Mouse (Mus musculus) layer of hippocampus, postnatal 10 days (tissue): ENCODE measurements around the gene Prss56. TPM values are rescaled to one million over a fixed set of nuclear protein-coding genes. Genes with fewer than 3 reads are reported as not detected.
A peak's percentile ranks its signal among the peaks of the same experiment; 100 is the strongest.

Source experiments
- DNase-seq, 2 experiments: peaks; one replicate each; pipeline ENCODE4 v3.0.0; 2021; ENCODE audit warnings: low spot score in 2 of 2
- total RNA-seq, 2 experiments: library from RNA; stranded (reverse); gene quantifications; 2 replicates each; pipeline ENCODE4 v1.2.3; 2021

Gene Prss56
- total RNA-seq, 2 experiments from 2014 or later = 0.32 TPM; not detected in 1

GRCm38 (mm10) chr1:87184751-87185139 is 1.6 kb downstream of the Prss56 start:
- peak; percentile 86 for DNase-seq

GRCm38 (mm10) chr1:87185526-87185925 is 2.4 kb downstream of the Prss56 start:
- no peak for DNase-seq

- DNase-seq = no peak
Measured at GRCm38 (mm10) chr1:87186261-87187036, 3.3 kb downstream of the Prss56 start.

DNA sequence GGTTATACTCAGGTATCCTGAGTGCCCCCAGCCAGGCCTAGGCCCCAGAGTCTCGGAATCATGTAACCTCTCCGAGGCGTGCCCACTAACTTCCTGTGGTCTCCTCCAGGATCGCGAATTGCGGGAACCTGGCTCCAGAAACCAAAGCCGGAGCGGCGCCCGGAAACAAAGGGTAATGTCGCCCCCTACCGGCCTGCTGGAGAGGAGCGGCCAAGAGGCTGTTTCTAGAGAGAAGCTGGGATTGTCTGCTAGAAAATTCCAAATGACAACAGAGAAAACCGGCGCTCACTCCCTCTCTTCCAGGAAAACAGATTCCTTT is 3.9 kb downstream of the Prss56 start:
- peak; percentile 83 to 84 for DNase-seq

DNA sequence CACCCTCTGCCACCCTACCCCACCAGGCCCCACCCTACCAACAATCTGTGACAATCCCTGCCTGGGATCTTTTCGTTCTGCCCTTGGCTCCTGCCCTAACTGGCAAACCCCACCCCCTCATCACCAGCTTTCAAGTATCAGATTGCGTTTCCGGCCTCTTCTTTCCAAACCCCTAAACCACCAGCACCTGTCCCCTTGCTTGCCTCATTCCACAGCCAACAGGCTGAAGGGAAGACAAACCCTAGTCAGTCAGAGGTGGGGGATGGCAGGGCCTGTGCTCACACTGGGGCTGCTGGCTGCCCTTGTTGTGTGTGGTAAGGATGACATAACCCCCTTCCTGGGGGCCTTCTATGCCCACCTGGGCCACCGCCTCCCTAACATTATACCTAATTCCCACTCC is 7.3 kb downstream of the Prss56 start, which contains the start of gene Chrnd:
Gene Chrnd (plus strand): TSS at position 179 of the 400 bp plus-strand sequence.
- no peak for DNase-seq

- DNase-seq = no peak
Measured at GRCm38 (mm10) chr1:87197296-87197695, 14.2 kb downstream of the Prss56 start.

- no peak for DNase-seq
Measured at GRCm38 (mm10) chr1:87198119-87199065, 15.3 kb downstream of the Prss56 start.

GRCm38 (mm10) chr1:87200811-87201210 is 17.7 kb downstream of the Prss56 start:
- no peak for DNase-seq

GRCm38 (mm10) chr1:87201848-87202247 is 18.7 kb downstream of the Prss56 start:
- DNase-seq = no peak

DNA sequence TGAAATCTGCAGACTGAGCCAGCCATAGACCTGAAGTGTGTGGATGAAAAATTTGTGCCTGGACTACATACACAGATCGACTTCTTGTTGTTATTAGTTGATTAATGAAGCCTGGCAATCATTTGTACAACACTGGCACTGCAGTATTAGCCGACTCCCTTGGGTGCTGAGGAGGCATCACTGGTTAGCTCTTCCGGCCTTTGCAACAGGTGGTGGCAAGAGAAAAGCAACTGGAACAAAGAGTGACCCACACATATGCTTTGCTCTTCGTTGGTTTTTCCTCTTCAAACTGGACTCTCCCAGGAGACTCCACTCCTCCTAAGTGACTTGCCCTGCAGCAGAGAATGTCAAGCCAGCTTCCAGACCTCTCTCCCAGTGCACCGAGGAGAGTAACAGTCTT is 20.7 kb downstream of the Prss56 start:
- no peak for DNase-seq

DNA sequence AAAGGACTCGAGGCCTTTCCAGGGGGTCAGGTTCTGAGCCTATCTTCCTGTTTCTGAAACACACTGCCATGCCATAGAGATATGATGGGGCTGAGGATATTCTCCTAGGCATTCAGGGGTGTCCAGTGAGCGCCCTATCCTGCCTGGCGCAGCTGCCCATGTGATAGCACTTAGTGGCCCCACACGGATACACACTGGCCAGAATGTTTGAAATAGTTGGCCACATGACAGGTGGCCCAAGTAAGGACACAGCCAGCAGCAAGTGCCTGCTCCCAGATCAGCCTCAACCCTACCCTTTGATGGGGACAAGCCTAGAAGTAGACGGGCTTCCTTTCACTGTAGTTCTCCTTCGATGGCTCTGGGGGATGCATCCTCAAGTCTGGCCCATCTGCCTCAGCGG is 21.4 kb downstream of the Prss56 start, which contains the start of gene Chrng:
Gene Chrng (plus strand): TSS at position 193 of the 400 bp plus-strand sequence.
- DNase-seq = no peak

DNA sequence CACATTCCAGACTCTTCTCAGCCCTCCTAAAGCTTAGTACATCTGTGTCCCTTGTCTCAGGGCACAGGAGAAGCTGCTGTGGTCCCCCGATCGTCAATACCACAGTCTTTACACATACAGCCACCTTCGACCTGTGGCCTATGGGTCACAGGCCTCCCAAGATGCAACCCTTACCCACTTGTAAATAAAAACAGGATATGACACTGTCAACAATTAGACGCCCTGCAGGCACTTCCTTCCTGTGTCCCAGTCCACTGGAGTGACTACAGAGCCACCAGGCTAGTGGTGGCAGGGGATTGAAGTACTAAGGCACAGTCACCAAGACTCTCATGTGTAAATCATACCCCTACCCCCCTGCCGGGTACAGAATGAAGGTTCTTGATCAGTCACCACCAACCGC is 21.9 kb downstream of the Prss56 start:
- DNase-seq = no peak

- DNase-seq = no peak
Measured at GRCm38 (mm10) chr1:87205502-87205901, 22.4 kb downstream of the Prss56 start.

DNA sequence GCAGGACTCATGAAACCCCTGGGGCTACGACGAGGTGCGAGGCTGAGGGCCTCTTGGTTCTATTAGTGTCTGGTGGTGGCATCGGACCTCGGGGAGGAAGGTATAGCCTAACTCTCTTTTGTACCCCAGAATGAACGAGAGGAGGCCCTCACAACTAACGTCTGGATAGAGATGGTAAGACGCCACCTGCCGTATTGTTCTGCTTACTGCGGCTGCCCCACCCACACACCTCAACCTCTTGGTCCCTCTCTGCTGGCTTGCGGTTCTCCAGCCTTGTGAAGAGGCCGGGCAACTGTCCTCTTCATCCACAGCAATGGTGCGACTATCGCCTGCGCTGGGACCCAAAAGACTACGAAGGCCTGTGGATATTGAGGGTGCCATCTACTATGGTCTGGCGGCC is 23.2 kb downstream of the Prss56 start:
- DNase-seq = no peak

DNA sequence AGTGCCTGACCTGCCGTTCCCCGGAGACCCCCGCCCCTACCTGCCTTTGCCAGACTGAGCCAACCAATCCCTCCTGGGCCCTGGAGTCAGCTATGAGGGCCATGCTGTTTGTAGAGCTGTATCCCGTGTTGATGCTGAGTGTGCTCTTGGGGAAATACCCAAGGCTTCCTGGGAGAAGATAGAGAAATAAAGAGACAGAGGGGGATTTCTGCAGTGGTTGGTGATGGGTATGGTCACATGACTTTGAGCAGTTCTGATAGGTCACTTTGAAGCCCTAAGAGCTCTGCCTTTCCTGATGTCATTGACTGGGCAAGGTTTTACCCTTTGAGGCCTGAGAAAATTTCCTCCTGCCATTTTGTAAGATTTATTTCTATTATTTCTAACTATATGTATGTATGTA is 28.3 kb downstream of the Prss56 start:
- DNase-seq = no peak

- peak; percentile 93 to 95 for DNase-seq
Measured at GRCm38 (mm10) chr1:87213735-87214704, 30.9 kb downstream of the Prss56 start, which contains the start of gene Eif4e2. Eif4e2 (plus strand) TSS chr1:87213914.

DNA sequence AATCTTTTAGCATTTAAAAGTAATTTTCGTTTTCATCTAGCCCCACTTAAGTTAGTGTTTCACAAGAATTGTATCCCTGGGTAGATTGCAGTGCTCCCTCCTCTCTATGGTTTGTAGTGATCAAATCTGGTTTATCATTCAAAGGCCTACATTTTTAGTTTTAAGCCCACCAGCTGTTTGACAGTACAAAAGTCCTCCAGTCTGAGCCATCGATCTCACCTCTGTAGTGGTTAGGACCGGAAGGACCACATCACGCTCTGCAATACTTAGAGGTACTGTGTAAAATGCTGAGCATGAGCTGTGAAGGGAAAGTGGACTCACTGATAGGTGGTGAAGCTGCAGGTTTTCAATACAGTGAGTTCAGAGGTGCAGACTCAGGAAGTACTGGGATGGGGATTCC is 31.6 kb downstream of the Prss56 start:
- DNase-seq = no peak

- no peak for DNase-seq
Measured at GRCm38 (mm10) chr1:87217938-87218337, 34.8 kb downstream of the Prss56 start.

- DNase-seq = no peak
Measured at GRCm38 (mm10) chr1:87225739-87226138, 42.6 kb downstream of the Prss56 start.

DNA sequence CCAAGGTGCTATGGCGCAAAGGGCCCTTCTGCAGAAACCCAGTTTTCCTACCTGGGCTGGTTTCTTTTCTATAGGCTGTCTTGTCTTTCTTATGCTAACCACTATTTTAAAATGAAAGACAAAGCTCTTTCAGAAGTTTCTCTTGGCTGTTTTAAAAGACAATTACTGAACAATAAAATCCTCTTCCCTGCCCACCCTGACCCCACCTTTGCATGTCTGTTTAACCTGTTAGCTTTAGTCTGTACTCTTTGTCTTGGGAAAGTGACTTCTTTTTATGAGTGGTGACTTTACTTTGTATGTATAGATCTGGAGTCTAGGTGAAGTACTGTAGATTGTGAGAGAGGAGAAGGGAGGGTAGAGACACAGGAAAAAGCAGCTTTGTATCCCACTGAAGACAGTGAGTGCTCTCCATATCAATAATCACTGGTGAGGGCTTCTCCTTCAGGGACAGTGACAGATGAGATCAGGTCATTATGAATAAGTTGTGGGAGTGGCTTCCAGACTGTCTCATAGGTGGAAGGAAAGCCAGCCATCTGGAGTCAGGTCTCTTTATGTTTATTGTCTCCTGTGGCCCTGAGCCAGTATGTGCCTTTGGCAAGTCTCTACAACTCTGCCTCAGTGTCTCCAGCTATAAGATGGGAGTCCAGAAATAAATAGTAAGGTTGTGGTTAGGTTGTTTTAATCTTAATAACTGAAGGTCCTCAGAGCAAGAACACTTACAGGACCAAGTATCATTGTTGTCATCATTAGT is 43.5 kb downstream of the Prss56 start:
- no peak for DNase-seq
